Mouse (Mus musculus): ENCODE data around the gene Tulp3.
"Not testable (repeated sequence)": the region's sequence is repeated elsewhere in the genome, so short reads cannot be mapped to it uniquely, and the experiment has no call there.

Tulp3 gene

DNA sequence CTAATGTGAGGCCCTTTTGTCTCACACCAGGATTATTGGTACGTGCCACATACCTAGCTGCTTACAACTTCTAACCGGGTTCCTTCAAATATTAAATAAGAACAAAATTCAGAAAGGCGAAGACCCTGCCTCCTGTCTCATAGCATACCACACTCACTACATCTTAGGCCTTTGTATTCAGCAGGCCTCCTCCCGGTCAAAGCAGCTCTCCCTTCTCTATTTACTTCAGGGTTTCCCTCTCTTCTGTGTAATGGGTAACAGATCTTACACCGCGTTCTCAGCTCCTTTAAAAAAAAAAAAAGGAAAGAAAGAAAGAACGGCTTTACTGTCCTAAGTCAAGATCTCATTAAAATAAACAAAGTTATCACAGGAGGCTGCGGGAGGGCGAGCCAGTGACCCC is 6.2 kb upstream of the Tulp3 start:
- DNase-seq (ENCODE audit: extremely low read depth, insufficient read length, low spot score): no peak

DNA sequence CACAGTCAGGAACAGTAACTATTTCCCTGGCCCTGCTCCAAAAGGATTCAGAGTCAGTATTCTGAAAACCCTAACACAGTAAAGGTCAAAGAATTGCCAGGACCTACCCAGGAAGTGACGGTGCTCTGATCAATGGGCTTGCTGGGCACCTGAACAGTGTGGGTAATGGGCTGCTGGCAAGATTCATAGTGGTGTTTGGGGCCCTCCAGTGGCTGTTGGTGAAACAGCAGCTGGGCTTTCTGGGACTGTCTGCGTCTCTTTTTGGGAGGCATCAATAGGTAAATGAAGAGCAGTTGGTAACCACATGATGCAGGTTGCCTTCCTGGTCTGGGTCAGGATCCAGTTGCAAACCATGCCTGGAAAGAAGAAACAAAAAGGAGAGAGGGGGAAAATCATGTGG is 3.3 kb upstream of the Tulp3 start:
- peak; percentile 36 for DNase-seq (ENCODE audit: extremely low read depth, insufficient read length, low spot score)

DNA sequence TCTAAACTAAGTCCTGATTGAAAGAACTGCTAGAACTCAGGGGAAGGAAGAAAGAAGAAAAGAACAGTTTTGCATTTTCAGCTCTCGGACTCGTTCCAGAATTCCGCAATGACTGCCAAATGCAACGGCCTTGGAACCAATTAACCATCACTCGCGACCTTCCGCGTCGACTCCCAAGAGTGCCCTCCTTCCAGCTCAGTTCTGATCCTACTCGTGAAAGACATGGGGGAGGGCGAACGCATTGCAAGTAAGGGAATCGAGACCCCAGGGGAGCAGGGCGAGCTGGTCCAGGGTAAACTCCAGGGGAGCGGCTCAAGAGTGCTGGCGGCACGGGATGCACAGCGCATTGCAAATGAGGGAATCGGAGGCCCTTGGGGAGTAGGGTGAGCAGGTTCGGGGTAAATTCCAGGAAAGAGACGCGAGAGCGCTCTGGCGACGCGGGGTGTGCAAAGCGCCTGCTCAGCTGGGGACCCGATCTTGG is 410 bp downstream of the Tulp3 start:
- no peak for DNase-seq (ENCODE audit: extremely low read depth, insufficient read length, low spot score)

GRCm38 (mm10) chr6:128354140-128354539 is 1.5 kb downstream of the Tulp3 start:
- DNase-seq (ENCODE audit: extremely low read depth, insufficient read length, low spot score): no peak

GRCm38 (mm10) chr6:128349711-128350110 is 5.9 kb downstream of the Tulp3 start:
- DNase-seq (ENCODE audit: extremely low read depth, insufficient read length, low spot score): no peak

DNA sequence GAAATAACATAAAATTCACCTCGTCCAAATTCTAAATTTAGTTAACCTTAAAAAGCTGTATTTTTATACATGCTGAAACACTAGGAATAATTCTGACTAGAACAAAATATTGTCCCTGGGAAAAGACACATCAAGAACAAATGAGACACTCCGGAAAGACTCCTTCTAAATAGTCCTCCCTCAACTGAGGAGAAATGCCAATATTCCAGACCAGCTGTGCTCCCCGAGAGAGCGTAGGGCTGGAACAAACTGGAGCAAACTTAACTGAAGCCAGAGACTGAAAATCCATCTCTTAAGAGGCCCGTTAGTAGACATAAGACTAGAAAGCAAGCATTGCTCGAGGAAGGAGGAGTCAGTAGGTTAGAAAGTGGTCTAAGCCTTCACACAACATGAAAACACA is 8.9 kb downstream of the Tulp3 start:
- no peak for DNase-seq (ENCODE audit: extremely low read depth, insufficient read length, low spot score)

- DNase-seq (ENCODE audit: extremely low read depth, insufficient read length, low spot score): no peak
Observed at GRCm38 (mm10) chr6:128345623-128346022, 10.0 kb downstream of the Tulp3 start.

- no peak for DNase-seq (ENCODE audit: extremely low read depth, insufficient read length, low spot score)
Observed at GRCm38 (mm10) chr6:128341956-128342723, 13.5 kb downstream of the Tulp3 start.

DNA sequence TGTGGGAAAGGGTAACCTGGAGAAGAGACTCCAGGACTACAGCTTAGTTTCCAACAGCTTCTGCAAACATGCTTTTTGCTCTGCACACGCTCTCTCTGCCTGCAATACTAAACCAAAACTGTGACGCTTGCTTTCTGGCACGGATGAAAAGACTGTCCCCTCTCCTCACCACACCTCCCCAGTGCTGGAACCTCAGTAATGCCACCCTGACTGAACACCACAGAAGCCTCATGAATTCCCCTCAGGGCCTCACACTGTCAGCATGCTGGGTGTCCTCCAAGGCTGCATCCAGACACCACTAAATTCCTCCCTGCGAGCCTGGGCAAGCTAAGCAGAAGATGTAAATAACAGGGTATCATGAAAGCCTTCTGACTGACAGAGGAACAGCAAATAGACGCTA is 16.8 kb downstream of the Tulp3 start:
- DNase-seq (ENCODE audit: extremely low read depth, insufficient read length, low spot score): no peak

GRCm38 (mm10) chr6:128337467-128337866 is 18.2 kb downstream of the Tulp3 start:
- DNase-seq (ENCODE audit: extremely low read depth, insufficient read length, low spot score): no peak

DNA sequence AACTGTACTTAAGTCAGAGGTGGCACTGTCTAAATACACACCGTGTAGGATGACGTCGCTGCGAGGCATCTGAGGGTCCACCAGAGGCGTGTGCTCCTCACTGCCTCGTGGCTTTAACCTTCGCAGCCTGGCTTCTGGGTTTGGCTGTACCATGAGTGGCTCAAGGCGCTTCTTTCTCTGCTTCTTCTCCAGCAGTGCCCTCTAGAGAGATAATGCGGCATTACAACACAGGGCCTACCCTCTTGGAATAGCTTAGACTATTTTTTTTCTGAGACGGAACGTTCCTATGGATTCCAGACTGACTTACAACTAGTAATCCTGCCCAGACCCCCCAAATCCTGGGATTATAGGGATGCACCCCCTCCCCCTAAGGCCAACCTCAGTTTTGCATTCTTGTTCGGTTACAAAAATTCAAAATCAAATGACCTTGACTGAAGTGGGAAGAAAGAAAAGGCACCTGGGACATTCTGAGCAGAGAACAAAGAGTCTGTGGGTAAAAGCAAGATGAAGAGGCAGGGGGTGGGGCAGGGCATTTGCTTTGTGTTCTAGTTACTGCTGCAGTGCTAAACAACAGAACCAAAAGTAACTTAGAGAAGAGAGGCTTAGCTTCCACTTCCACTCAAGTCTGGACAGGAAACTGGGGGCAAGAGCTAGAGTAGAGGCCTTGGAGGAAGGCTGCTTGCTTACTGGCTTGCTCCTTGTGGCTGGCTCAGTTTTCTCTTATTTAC is 21.1 kb downstream of the Tulp3 start:
- peak; percentile 55 for DNase-seq (ENCODE audit: extremely low read depth, insufficient read length, low spot score)

- DNase-seq (ENCODE audit: extremely low read depth, insufficient read length, low spot score): peak; percentile 28
Observed at GRCm38 (mm10) chr6:128318317-128318716, 37.3 kb downstream of the Tulp3 start.

GRCm38 (mm10) chr6:128315597-128315996 is 40.1 kb downstream of the Tulp3 start:
- DNase-seq (ENCODE audit: extremely low read depth, insufficient read length, low spot score): no peak

DNA sequence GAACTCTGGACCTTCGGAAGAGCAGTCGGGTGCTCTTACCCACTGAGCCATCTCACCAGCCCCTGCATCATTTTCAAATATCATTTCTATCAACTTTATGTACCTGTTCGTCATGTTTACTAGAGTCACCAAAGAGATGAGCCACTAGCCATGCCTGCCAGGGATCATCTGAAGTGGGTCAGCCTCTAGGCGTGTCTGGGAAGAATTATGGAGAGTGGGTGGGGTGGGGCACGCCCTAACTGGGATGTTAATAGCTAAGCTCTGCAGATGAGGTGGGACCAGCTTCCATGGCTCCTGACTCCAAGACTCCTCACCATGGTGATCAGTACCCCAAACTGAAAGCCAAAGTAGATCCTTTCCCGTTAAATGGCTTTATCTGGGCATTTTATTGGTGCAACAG is 40.9 kb downstream of the Tulp3 start:
- no peak for DNase-seq (ENCODE audit: extremely low read depth, insufficient read length, low spot score)

DNA sequence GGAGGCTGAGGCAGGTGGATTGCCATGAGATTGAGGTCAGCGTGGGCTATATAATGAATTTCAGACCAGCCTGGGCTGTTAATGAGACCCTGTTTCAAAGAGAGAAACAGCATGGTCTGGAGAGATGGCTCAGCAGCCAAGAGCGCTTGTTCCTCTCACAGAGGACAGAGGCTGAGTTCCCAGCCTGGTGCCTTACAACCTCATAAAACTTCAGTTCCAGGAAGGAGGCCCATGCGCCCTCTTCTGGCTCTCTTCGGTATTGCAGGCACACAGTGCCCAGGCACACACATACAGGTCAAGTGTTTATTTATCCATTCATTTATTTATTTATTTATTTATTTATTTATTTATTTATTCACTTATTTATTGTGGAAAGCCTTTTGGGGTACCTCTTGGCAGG is 47.3 kb downstream of the Tulp3 start:
- DNase-seq (ENCODE audit: extremely low read depth, insufficient read length, low spot score): peak; percentile 60

- DNase-seq (ENCODE audit: extremely low read depth, insufficient read length, low spot score): no peak
Observed at GRCm38 (mm10) chr6:128304801-128305200, 50.9 kb downstream of the Tulp3 start.

- DNase-seq (ENCODE audit: extremely low read depth, insufficient read length, low spot score): not testable (repeated sequence)
Observed at GRCm38 (mm10) chr6:128302640-128303039, 53.0 kb downstream of the Tulp3 start.

DNA sequence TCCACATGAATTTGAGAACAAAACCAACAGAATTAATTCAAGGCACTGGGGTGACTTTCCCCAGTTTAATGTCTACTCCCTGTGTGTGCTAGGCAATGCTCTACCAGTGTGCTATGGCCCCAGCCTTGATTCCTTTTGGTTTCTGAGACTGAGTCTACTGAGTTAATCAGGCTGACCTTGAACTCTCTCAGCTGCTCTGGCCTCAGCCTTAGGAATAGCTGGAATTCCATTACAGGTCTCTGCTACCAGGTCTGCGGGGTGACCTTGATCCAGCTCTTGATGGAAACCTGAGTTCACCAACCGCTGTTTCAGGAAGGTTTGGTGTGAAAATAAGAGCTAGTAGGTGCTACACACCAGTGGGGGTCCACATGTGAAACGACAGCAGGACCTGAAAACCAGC is 53.8 kb downstream of the Tulp3 start:
- no peak for DNase-seq (ENCODE audit: extremely low read depth, insufficient read length, low spot score)

GRCm38 (mm10) chr6:128301458-128301857 is 54.2 kb downstream of the Tulp3 start:
- DNase-seq (ENCODE audit: extremely low read depth, insufficient read length, low spot score): no peak

DNA sequence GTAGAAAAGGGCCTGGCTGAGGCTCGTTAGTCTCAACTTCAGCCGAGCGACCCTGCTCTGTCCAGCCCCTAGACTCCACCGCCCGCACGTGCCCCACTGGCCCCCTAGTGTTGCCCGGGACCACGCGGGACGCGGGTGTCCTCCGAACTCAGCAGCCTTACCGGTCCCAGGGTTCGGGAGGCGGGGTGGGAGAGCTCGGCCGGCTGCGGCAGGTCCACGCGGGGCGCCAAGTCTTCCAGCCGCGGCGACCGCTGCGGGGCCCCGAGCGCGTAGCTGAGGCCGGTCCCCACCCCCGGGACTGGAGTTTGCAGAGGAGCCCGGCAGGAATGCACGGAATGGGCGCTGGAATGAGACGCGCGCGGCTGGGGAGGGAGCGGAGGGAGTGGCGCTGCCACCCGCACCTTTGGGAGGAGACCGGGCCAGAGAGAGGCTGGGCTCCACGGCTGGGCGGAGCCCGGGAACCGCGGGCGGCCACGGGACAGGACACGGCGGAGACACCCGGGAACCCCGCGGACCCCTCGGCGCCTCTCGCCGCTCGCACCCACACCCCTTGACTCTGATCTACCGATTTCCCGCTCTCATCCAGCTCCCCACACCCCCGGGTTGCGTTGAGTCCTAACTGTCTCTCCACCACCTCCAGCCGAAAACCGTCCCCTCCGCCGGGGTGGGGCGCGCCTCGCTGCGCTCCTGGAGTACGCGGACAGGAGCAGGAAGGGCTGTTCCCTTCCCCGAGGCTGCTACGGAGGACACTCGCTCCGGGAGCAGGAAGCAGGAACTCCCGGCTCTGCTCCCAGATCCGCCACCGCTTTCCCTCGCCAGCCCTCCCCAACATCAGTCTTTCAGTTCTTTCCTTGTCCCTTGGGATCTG is 55.3 kb downstream of the Tulp3 start, which contains the start of gene Tead4:
Gene Tead4, minus strand, starts transcription at position 690 of the 868 bp plus-strand sequence.
- peak; percentile 94 for DNase-seq (ENCODE audit: extremely low read depth, insufficient read length, low spot score)
